Mouse (Mus musculus): ENCODE measurements around the gene Cox17. TPM values are rescaled to one million over a fixed set of nuclear protein-coding genes. Genes with fewer than 3 reads are reported as not detected.

Cox17 gene
- polyA plus RNA-seq, 1 experiment = 115 TPM

DNA sequence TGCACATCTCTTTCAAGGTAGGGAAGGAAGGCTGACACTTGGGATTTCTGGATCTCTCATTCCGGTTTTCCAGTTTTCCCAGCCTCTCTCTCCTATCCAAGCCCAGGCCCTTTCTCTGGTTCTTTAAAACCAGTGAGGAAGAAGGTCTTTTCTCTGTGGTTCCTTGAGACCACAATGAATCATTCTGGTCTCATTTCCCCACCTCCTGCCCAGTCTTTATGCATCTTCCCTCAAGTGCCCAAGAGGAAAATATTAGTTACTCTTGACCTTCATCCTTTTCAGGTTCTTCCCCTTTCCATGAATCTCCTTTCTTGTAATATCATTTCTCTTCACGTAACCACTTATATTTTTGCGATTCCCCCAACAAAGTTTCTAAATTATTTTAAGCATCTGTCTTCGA, 38.9 kb downstream of the Cox17 start:
- TF ChIP-seq CTCF (IDR thresholded peaks at IDR 0.05; ENCODE audit: low read depth, low read length) = no peak
- no peak for TF ChIP-seq POLR2A (IDR thresholded peaks at IDR 0.05; ENCODE audit: borderline replicate concordance, low read depth, low read length)
- peaks cover 15% of the 10 kb centered on the region for H3K4me1 ChIP-seq (ENCODE audit: control insufficient read depth, insufficient read depth, low read length)
- no peak overlapping the region for H3K4me3 ChIP-seq (ENCODE audit: insufficient read depth, low read length)
- no peak overlapping the region for H3K27ac ChIP-seq (ENCODE audit: insufficient read depth, low read depth, low read length)

DNA sequence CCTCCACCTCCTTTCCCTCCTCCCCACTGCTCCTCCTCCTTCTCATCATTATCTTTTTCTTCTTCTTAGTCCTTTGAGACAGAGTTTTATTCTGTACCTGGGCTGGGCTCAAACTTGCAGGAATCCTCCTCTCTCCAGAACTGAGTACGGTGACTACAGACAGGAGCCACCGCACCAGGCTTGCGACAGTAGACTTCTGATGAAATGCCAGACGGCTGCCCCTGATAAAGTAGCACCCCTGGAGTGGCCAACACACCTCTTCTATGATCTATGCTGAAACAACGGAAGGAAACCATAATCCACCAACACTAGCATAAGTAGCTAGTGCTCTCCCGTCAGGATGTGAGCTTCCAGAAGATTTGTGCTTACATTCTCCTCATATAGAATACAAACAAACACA, 40.6 kb downstream of the Cox17 start:
- Histone ChIP-seq H3K27ac (ENCODE audit: insufficient read depth, low read depth, low read length) (no peak overlapping the region), H3K4me1 (ENCODE audit: control insufficient read depth, insufficient read depth, low read length) (peaks cover 15% of the 10 kb centered on the region)
- TF ChIP-seq CTCF (IDR thresholded peaks at IDR 0.05; ENCODE audit: low read depth, low read length) = no peak
- TF ChIP-seq POLR2A (IDR thresholded peaks at IDR 0.05; ENCODE audit: borderline replicate concordance, low read depth, low read length) = no peak

DNA sequence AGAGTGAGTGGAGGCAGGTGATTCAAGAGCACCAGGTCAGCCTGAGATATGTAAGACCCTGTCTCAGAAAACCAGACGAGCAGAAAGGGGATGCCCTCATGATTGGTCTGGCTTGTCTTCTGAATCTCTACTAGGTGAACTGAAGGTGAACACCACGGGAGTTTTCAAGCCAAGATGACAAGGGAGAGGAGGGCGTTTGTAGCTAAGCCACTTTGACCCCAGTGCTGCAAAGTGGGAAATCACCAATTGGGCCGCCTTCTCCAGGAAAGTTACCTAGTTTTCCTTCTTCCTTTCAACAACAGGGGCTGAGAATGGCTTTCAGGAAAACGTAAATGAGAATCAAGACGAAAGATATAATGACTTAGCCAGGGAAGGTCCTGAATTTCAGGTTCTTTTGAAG, 42.0 kb downstream of the Cox17 start:
- H3K4me3 ChIP-seq (ENCODE audit: insufficient read depth, low read length) = no peak overlapping the region
- H3K4me1 ChIP-seq (ENCODE audit: control insufficient read depth, insufficient read depth, low read length) = peaks cover 18% of the 10 kb centered on the region
- TF ChIP-seq POLR2A (IDR thresholded peaks at IDR 0.05; ENCODE audit: borderline replicate concordance, low read depth, low read length) = no peak
- TF ChIP-seq CTCF (IDR thresholded peaks at IDR 0.05; ENCODE audit: low read depth, low read length) = no peak
- no peak overlapping the region for H3K27ac ChIP-seq (ENCODE audit: insufficient read depth, low read depth, low read length)

More for the DNA sequence above, 40.6 kb downstream of the Cox17 start:
- H3K4me3 ChIP-seq (ENCODE audit: insufficient read depth, low read length) = no peak overlapping the region

DNA sequence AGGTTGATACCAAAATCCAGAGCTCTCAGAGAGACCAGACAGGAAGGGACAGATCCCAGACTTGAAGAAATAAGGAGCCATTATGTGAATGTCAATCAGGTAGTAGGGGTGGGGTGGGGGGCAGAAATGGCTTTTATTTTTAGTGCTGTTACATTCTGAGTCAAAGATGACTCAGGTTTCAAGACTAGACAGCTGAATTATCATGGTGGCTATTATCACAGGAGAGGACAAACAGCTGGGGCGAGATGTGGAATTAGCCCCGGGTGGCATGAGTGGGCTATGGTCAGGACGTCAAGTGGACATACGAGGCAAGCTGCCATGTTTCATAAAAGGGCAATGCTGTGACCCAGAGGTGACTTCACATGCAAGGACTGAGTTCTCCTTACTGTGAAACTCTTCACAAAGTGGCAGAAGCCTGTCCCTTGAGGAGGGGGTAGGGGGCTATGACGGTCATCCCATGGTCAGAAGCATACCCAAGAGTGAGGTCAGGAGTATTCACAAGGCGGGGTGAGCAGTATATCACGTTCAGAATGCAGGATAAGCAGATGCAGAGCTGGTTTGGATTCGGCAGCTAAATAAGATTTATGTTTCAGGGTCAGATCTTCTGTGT, 42.6 kb downstream of the Cox17 start:
- TF ChIP-seq CTCF (IDR thresholded peaks at IDR 0.05; ENCODE audit: low read depth, low read length) (no peak), POLR2A (IDR thresholded peaks at IDR 0.05; ENCODE audit: borderline replicate concordance, low read depth, low read length) (no peak)
- H3K4me3 ChIP-seq (ENCODE audit: insufficient read depth, low read length) = no peak overlapping the region
- H3K4me1 ChIP-seq (ENCODE audit: control insufficient read depth, insufficient read depth, low read length) = peaks cover 23% of the 10 kb centered on the region
- no peak overlapping the region for H3K27ac ChIP-seq (ENCODE audit: insufficient read depth, low read depth, low read length)

DNA sequence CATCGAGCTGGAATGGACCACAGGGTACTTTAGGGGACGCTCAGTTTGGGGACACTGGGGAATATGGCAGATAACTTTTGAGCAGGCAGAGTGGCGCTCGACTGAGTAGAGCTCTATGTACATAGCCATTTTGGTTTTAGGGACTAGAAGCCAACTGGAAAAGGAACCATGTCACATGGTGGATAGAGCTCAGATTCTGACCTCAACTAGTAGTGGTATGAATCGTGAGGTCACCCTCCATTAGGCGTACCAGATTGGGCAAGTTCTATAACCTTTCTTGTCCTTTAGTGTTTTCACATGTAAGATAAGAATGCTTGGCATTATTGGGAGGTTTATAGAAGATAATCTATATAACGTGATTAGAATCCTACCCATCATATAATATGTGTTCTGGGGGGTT, 43.5 kb downstream of the Cox17 start:
- Histone ChIP-seq H3K4me3 (ENCODE audit: insufficient read depth, low read length) (no peak overlapping the region), H3K27ac (ENCODE audit: insufficient read depth, low read depth, low read length) (no peak overlapping the region), H3K4me1 (ENCODE audit: control insufficient read depth, insufficient read depth, low read length) (peaks cover 29% of the 10 kb centered on the region)
- TF ChIP-seq CTCF (IDR thresholded peaks at IDR 0.05; ENCODE audit: low read depth, low read length) = no peak
- TF ChIP-seq POLR2A (IDR thresholded peaks at IDR 0.05; ENCODE audit: borderline replicate concordance, low read depth, low read length) = no peak

DNA sequence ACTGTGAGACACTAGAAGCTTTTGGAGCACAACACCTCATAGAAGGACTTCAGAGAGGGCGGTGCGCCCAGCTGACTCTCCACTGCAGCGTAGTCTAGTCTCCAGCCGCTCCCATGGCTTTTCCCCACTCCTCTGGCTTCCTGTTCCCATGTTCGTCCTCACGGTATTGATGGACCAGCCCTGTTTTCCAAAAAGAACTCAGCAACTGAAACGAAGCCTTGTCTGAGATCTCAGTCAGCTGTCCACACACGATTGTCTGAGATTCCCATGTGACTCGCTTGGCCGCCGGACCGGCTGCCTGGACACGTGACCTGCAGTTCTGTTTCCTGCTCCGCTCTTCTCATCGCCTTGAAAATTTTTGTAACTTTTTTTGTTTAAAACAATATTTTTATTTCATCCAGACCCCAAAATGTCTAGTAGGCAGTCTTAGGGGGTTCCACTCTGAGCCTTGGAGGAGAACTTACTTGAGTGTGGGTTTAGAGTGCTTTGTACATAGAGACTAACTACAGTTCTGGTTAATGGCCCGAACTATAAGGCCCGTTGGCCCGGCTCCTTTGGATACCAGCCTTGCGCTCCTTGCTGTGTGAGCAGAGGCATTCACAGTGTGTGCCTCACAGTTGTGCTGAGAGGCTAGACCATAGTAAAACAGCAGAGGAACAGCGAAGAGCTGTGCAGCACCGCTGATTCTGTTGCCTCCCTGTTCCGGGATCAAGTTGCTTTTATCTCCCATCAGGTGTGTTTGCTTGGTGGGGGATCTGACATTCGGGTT, 45.5 kb downstream of the Cox17 start:
- Histone ChIP-seq H3K27ac (ENCODE audit: insufficient read depth, low read depth, low read length) (no peak overlapping the region), H3K4me3 (ENCODE audit: insufficient read depth, low read length) (no peak overlapping the region), H3K4me1 (ENCODE audit: control insufficient read depth, insufficient read depth, low read length) (peaks cover 29% of the 10 kb centered on the region)
- TF ChIP-seq CTCF (IDR thresholded peaks at IDR 0.05; ENCODE audit: low read depth, low read length) = no peak
- no peak for TF ChIP-seq POLR2A (IDR thresholded peaks at IDR 0.05; ENCODE audit: borderline replicate concordance, low read depth, low read length)

DNA sequence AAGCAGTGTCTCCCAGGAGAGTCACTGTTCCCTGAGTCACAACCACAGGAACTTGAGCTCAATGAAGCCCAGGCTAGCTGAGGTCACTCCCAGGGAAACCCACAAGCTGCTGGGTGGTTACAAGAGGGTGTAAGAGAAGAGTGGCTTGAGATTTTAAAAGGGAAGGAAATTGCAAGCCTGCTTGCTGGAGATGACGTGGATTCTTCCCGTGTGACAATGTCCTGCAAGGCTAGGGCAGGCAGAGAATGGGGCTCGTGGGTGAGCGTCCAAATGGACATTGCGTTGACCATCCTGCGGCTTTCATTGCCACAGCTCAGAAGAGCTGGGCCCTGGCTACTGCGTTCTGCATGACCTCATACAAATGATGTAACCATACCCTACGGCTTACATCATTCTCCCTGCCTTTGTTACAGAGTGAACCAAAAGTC, 47.4 kb downstream of the Cox17 start:
- H3K4me3 ChIP-seq (ENCODE audit: insufficient read depth, low read length) = 0 out of 2 replicates have a peak overlapping the region, but pooled peaks have one; percentile 6
- H3K27ac ChIP-seq (ENCODE audit: insufficient read depth, low read depth, low read length) = no peak overlapping the region; the same call in 1 of the 2 replicates
- TF ChIP-seq POLR2A (IDR thresholded peaks at IDR 0.05; ENCODE audit: borderline replicate concordance, low read depth, low read length) = no peak
- TF ChIP-seq CTCF (IDR thresholded peaks at IDR 0.05; ENCODE audit: low read depth, low read length) = no peak
- H3K4me1 ChIP-seq (ENCODE audit: control insufficient read depth, insufficient read depth, low read length) = peaks cover 29% of the 10 kb centered on the region

DNA sequence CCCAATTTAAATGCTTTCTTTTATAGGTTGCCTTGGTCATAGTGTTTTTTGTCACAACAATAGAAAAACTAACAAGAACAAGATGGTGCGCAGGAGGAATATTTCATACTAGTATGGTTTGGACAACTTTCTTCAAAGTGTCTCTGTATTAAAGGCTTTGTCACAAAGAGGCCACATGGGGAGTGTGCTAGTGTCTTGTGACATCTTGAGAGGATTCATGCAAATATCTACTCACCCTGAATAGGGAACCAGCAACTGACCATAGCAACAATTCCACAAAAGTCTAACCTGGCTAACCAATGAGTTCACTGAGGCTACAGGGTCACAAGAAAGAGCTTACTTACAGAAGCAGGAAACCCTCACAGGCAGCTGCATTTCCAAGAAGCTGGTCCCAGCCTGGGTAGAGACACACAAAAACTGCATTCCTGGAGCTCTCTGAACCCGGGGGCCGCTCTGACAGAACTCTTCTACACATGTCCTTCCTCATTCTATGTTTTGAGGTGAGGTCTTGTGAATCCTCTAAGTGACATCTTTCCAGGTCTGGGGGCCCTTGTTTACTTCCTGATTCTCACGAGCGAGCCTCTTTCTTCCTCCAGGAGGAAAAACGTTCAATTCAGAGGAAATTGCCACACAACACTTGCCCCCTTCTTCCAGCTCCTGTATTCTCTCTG, 48.4 kb downstream of the Cox17 start:
- H3K4me1 ChIP-seq (ENCODE audit: control insufficient read depth, insufficient read depth, low read length) = peaks cover 28% of the 10 kb centered on the region
- TF ChIP-seq CTCF (IDR thresholded peaks at IDR 0.05; ENCODE audit: low read depth, low read length) (no peak), POLR2A (IDR thresholded peaks at IDR 0.05; ENCODE audit: borderline replicate concordance, low read depth, low read length) (no peak)
- H3K4me3 ChIP-seq (ENCODE audit: insufficient read depth, low read length) = no peak overlapping the region
- H3K27ac ChIP-seq (ENCODE audit: insufficient read depth, low read depth, low read length) = no peak overlapping the region

DNA sequence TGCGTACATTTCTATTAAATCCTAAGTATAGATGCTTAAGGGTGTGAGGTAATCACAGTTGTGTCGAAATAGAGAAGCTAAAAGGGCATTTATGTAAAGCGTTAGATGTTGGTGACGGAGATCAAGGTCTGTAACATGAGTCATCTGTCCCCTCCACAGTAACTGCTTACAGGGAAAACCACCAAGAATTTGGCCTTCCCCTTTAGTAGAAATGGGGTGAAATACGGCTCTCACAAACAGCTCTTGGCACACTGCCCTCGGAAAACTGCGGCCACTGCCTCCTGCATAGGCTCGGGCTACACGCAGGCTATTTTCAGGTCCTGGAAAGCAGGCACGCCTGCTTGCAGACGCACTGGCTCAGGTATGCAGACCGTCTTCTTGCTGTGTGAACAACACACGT, 49.4 kb downstream of the Cox17 start:
- Histone ChIP-seq H3K4me1 (ENCODE audit: control insufficient read depth, insufficient read depth, low read length) (peaks cover 27% of the 10 kb centered on the region), H3K4me3 (ENCODE audit: insufficient read depth, low read length) (peak overlapping the region; percentile 27), H3K27ac (ENCODE audit: insufficient read depth, low read depth, low read length) (no peak overlapping the region)
- no peak for TF ChIP-seq CTCF (IDR thresholded peaks at IDR 0.05; ENCODE audit: low read depth, low read length)
- TF ChIP-seq POLR2A (IDR thresholded peaks at IDR 0.05; ENCODE audit: borderline replicate concordance, low read depth, low read length) = no peak

DNA sequence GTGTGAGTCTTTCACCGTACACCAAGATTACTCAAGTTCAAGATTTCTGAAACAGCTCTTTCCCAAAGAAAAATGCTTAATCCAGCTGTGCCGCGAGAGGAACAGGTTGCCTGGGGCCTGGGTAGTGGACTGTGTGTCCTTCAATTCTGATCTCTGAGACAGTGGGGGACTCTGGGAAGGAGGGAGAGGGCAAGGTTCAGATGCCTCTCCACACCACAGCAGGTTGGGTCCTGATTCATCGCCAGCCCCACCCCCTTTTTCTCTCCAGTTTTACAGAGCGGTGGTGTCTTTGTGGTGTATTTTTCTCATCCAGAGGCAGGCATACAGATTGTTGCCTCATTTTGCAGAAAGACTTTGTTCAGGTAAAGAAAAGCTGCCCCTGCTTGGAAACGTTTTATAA, 51.5 kb downstream of the Cox17 start:
- H3K4me1 ChIP-seq (ENCODE audit: control insufficient read depth, insufficient read depth, low read length) = peaks cover 28% of the 10 kb centered on the region
- H3K4me3 ChIP-seq (ENCODE audit: insufficient read depth, low read length) = no peak overlapping the region
- no peak overlapping the region for H3K27ac ChIP-seq (ENCODE audit: insufficient read depth, low read depth, low read length)
- TF ChIP-seq POLR2A (IDR thresholded peaks at IDR 0.05; ENCODE audit: borderline replicate concordance, low read depth, low read length) (no peak), CTCF (IDR thresholded peaks at IDR 0.05; ENCODE audit: low read depth, low read length) (no peak)

Measured in bone marrow macrophage, adult 2 months (primary cell).